Mouse (Mus musculus): Measurements from ENCODE around the gene Sct. TPM values are rescaled to one million over a fixed set of nuclear protein-coding genes. Genes with fewer than 3 reads are reported as not detected.
"Not testable (repeated sequence)": the region's sequence is repeated elsewhere in the genome, so short reads cannot be mapped to it uniquely, and the experiment has no call there.

Sct gene
- polyA plus RNA-seq, 1 experiment from 2014 or later, result 8.2 TPM

GRCm38 (mm10) chr7:141261480-141261879 lies 17.5 kb downstream of the Sct start:
- H3K27me3 ChIP-seq (ENCODE audit: insufficient read depth, poor library complexity, severe bottlenecking), result no peaks in the 10 kb centered on the region
- no peak for DNase-seq (ENCODE audit: low spot score)
- H3K9me3 ChIP-seq, result no peaks in the 10 kb centered on the region
- WGBS, result 95% methylated on average over 3 of the region's 3 CpGs
- no peak overlapping the region for H3K27ac ChIP-seq
- H3K4me3 ChIP-seq, result no peak overlapping the region
- peaks cover 17% of the 10 kb centered on the region for H3K4me1 ChIP-seq (replicated peaks)
- H3K36me3 ChIP-seq, result peaks cover 84% of the 10 kb centered on the region

GRCm38 (mm10) chr7:141256159-141256558 lies 22.8 kb downstream of the Sct start:
- 93% methylated on average over 10 of the region's 10 CpGs for WGBS
- no peak for DNase-seq (ENCODE audit: low spot score)
- peaks cover 98% of the 10 kb centered on the region for H3K36me3 ChIP-seq
- no peaks in the 10 kb centered on the region for H3K27me3 ChIP-seq (ENCODE audit: insufficient read depth, poor library complexity, severe bottlenecking)
- no peaks in the 10 kb centered on the region for H3K9me3 ChIP-seq
- H3K4me1 ChIP-seq (replicated peaks), result no peaks in the 10 kb centered on the region
- H3K27ac ChIP-seq, result no peak overlapping the region
- no peak overlapping the region for H3K4me3 ChIP-seq

DNA sequence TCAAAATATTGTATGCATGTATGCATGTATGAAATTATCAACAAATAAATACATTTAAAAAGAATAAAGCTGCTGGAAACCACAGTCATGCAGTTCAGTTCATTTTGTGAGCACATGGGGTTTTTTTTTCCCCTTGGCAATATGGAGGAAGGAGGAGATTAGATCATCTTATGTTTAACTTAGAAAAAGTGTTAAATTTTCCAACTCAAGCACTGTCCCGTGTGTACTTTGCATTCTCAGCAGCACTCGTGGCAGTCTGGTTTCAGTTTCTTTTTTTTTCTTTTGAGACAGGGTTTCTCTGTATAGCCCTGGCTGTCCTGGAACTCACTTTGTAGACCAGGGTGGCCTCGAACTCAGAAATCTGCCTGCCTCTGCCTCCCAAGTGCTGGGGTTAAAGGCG lies 28.4 kb downstream of the Sct start:
- 95% methylated on average over 4 of the region's 4 CpGs for WGBS

DNA sequence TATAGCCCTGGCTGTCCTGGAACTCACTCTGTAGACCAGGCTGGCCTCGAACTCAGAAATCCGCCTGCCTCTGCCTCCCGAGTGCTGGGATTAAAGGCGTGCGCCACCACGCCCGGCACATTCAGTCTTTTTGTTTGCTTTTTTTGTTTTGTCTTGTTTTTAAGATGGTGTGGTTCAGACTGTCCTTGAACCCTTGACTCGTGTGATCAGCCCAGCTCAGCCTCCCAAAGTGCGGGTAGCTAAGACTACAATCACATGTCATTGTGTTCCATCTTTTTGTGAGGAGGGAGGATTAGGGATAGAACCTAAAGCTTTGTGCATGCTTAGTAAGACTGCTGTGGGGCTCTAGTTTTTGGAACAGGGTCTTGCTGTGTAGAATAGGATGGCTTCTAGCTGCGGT lies 47.4 kb downstream of the Sct start:
- no peak for DNase-seq (ENCODE audit: low spot score)
- H3K27ac ChIP-seq, result no peak overlapping the region
- no peak overlapping the region for H3K4me3 ChIP-seq
- 93% methylated on average over 10 of the region's 10 CpGs for WGBS
- H3K27me3 ChIP-seq (ENCODE audit: insufficient read depth, poor library complexity, severe bottlenecking), result no peaks in the 10 kb centered on the region
- no peaks in the 10 kb centered on the region for H3K9me3 ChIP-seq
- H3K36me3 ChIP-seq, result peaks cover 64% of the 10 kb centered on the region
- peaks cover 26% of the 10 kb centered on the region for H3K4me1 ChIP-seq (replicated peaks)

More for the DNA sequence above, 28.4 kb downstream of the Sct start:
- H3K36me3 ChIP-seq, result peaks cover 98% of the 10 kb centered on the region
- H3K27ac ChIP-seq; H3K27me3 ChIP-seq (ENCODE audit: insufficient read depth, poor library complexity, severe bottlenecking); H3K4me1 ChIP-seq (replicated peaks); H3K9me3 ChIP-seq; H3K4me3 ChIP-seq; DNase-seq (ENCODE audit: low spot score): not testable (repeated sequence)

- Histone ChIP-seq H3K9me3 (no peaks in the 10 kb centered on the region), H3K4me1 (replicated peaks) (peaks cover 26% of the 10 kb centered on the region), H3K36me3 (peaks cover 60% of the 10 kb centered on the region), H3K27ac (no peak overlapping the region), H3K27me3 (ENCODE audit: insufficient read depth, poor library complexity, severe bottlenecking) (no peaks in the 10 kb centered on the region), H3K4me3 (no peak overlapping the region)
- DNase-seq (ENCODE audit: low spot score), result no peak
- WGBS, result 95% methylated on average over 3 of the region's 3 CpGs
Observed at GRCm38 (mm10) chr7:141231111-141231510, 47.8 kb downstream of the Sct start.

GRCm38 (mm10) chr7:141230570-141230969 lies 48.4 kb downstream of the Sct start:
- no peak for DNase-seq (ENCODE audit: low spot score)
- no peaks in the 10 kb centered on the region for H3K9me3 ChIP-seq
- H3K36me3 ChIP-seq, result peaks cover 54% of the 10 kb centered on the region
- H3K27me3 ChIP-seq (ENCODE audit: insufficient read depth, poor library complexity, severe bottlenecking), result no peaks in the 10 kb centered on the region
- peaks cover 26% of the 10 kb centered on the region for H3K4me1 ChIP-seq (replicated peaks)
- H3K27ac ChIP-seq, result no peak overlapping the region
- H3K4me3 ChIP-seq, result peak overlapping the region; percentile 73
- 95% methylated on average over 4 of the region's 4 CpGs for WGBS

- Histone ChIP-seq H3K36me3 (peaks cover 46% of the 10 kb centered on the region), H3K4me1 (replicated peaks) (peaks cover 26% of the 10 kb centered on the region), H3K27ac (peak overlapping the region; percentile 99; the same call in 1 of the 2 replicates), H3K9me3 (no peaks in the 10 kb centered on the region), H3K4me3 (peak overlapping the region; percentile 73), H3K27me3 (ENCODE audit: insufficient read depth, poor library complexity, severe bottlenecking) (no peaks in the 10 kb centered on the region)
- DNase-seq (ENCODE audit: low spot score), result no peak
- 63% methylated on average over 6 of the region's 6 CpGs for WGBS
Observed at GRCm38 (mm10) chr7:141229702-141230101, 49.2 kb downstream of the Sct start.

Other genes starting within 250 kb of the Sct start
- gene B4galnt4, start 218.0 kb downstream of the Sct start, polyA plus RNA-seq (2016; fragmentation: Nextera tagmentation; extraction: Ambion mirVana), result 26.4 and 35.1 TPM in 2 replicates
- gene Pkp3, start 200.9 kb downstream of the Sct start, polyA plus RNA-seq (2016; fragmentation: Nextera tagmentation; extraction: Ambion mirVana), result 5.1 and 5.2 TPM in 2 replicates
- gene Sigirr, start 178.6 kb downstream of the Sct start, polyA plus RNA-seq (2016; fragmentation: Nextera tagmentation; extraction: Ambion mirVana), result 1.9 and 2.7 TPM in 2 replicates
- gene Ano9, start 161.3 kb downstream of the Sct start, polyA plus RNA-seq (2016; fragmentation: Nextera tagmentation; extraction: Ambion mirVana), result 0.20 and 1.6 TPM in 2 replicates
- gene Ptdss2, start 156.8 kb downstream of the Sct start, polyA plus RNA-seq (2016; fragmentation: Nextera tagmentation; extraction: Ambion mirVana), result 80.1 and 80.2 TPM in 2 replicates
- gene Rnh1, start 106.3 kb downstream of the Sct start, polyA plus RNA-seq (2016; fragmentation: Nextera tagmentation; extraction: Ambion mirVana), result 68.4 and 72.4 TPM in 2 replicates
- gene Hras, start 85.1 kb downstream of the Sct start, polyA plus RNA-seq (2016; fragmentation: Nextera tagmentation; extraction: Ambion mirVana), result 96.8 and 115 TPM in 2 replicates
- 14.9 and 17.3 TPM in 2 replicates for gene Lrrc56, start 85.0 kb downstream of the Sct start, polyA plus RNA-seq (2016; fragmentation: Nextera tagmentation; extraction: Ambion mirVana)
- gene Lmntd2, start 65.1 kb downstream of the Sct start, polyA plus RNA-seq (2016; fragmentation: Nextera tagmentation; extraction: Ambion mirVana), result 3.9 and 4.0 TPM in 2 replicates
- gene Rassf7, start 63.3 kb downstream of the Sct start, polyA plus RNA-seq (2016; fragmentation: Nextera tagmentation; extraction: Ambion mirVana), result 58.5 and 59.0 TPM in 2 replicates
- gene Phrf1, start 50.3 kb downstream of the Sct start, polyA plus RNA-seq (2016; fragmentation: Nextera tagmentation; extraction: Ambion mirVana), result 106 and 108 TPM in 2 replicates
- gene Irf7, start 12.7 kb downstream of the Sct start, polyA plus RNA-seq (2016; fragmentation: Nextera tagmentation; extraction: Ambion mirVana), result 1.0 and 1.2 TPM in 2 replicates
- gene Cdhr5, start 2.3 kb downstream of the Sct start, polyA plus RNA-seq (2016; fragmentation: Nextera tagmentation; extraction: Ambion mirVana), result 0.32 TPM in 1 of 2 replicates, not detected in the other
- gene Drd4, start 12.9 kb upstream of the Sct start, polyA plus RNA-seq (2016; fragmentation: Nextera tagmentation; extraction: Ambion mirVana), result 0.34 and 0.35 TPM in 2 replicates
- gene Deaf1, start 48.6 kb upstream of the Sct start, polyA plus RNA-seq (2016; fragmentation: Nextera tagmentation; extraction: Ambion mirVana), result 56.8 and 71.6 TPM in 2 replicates
- 53.7 and 57.8 TPM in 2 replicates for gene Tmem80, start 48.6 kb upstream of the Sct start, polyA plus RNA-seq (2016; fragmentation: Nextera tagmentation; extraction: Ambion mirVana)
- gene Eps8l2, start 59.7 kb upstream of the Sct start, polyA plus RNA-seq (2016; fragmentation: Nextera tagmentation; extraction: Ambion mirVana), result 6.7 and 6.8 TPM in 2 replicates
- 336 and 378 TPM in 2 replicates for gene Taldo1, start 113.1 kb upstream of the Sct start, polyA plus RNA-seq (2016; fragmentation: Nextera tagmentation; extraction: Ambion mirVana)
- gene Gatd1, start 135.0 kb upstream of the Sct start, polyA plus RNA-seq (2016; fragmentation: Nextera tagmentation; extraction: Ambion mirVana), result 45.2 and 49.4 TPM in 2 replicates
- 11.5 and 21.9 TPM in 2 replicates for gene Cend1, start 150.4 kb upstream of the Sct start, polyA plus RNA-seq (2016; fragmentation: Nextera tagmentation; extraction: Ambion mirVana)
- gene Slc25a22, start 158.8 kb upstream of the Sct start, polyA plus RNA-seq (2016; fragmentation: Nextera tagmentation; extraction: Ambion mirVana), result 45.9 and 55.6 TPM in 2 replicates
- gene Pidd1, start 164.9 kb upstream of the Sct start, polyA plus RNA-seq (2016; fragmentation: Nextera tagmentation; extraction: Ambion mirVana), result 21.0 and 23.2 TPM in 2 replicates
- gene Rplp2, start 168.2 kb upstream of the Sct start, polyA plus RNA-seq (2016; fragmentation: Nextera tagmentation; extraction: Ambion mirVana), result 1,010 and 1,127 TPM in 2 replicates
- gene Pnpla2, start 176.1 kb upstream of the Sct start, polyA plus RNA-seq (2016; fragmentation: Nextera tagmentation; extraction: Ambion mirVana), result 19.3 and 20.3 TPM in 2 replicates
- gene Cracr2b, start 182.0 kb upstream of the Sct start, polyA plus RNA-seq (2016; fragmentation: Nextera tagmentation; extraction: Ambion mirVana), result 8.1 and 9.1 TPM in 2 replicates
- 26.0 and 29.7 TPM in 2 replicates for gene Cd151, start 188.3 kb upstream of the Sct start, polyA plus RNA-seq (2016; fragmentation: Nextera tagmentation; extraction: Ambion mirVana)
- 89.5 and 90.0 TPM in 2 replicates for gene Polr2l, start 196.0 kb upstream of the Sct start, polyA plus RNA-seq (2016; fragmentation: Nextera tagmentation; extraction: Ambion mirVana)
- gene Tspan4, start 196.1 kb upstream of the Sct start, polyA plus RNA-seq (2016; fragmentation: Nextera tagmentation; extraction: Ambion mirVana), result 36.3 and 38.6 TPM in 2 replicates